Mouse (Mus musculus): ENCODE measurements around the gene Mrpl58. TPM values are rescaled to one million over a fixed set of nuclear protein-coding genes. Genes with fewer than 3 reads are reported as not detected.
"Not testable (repeated sequence)": the region's sequence is repeated elsewhere in the genome, so short reads cannot be mapped to it uniquely, and the experiment has no call there.

The Mrpl58 gene
- total RNA-seq, 2 experiments from 2014 or later, result 12.6 to 16.6 TPM

DNA sequence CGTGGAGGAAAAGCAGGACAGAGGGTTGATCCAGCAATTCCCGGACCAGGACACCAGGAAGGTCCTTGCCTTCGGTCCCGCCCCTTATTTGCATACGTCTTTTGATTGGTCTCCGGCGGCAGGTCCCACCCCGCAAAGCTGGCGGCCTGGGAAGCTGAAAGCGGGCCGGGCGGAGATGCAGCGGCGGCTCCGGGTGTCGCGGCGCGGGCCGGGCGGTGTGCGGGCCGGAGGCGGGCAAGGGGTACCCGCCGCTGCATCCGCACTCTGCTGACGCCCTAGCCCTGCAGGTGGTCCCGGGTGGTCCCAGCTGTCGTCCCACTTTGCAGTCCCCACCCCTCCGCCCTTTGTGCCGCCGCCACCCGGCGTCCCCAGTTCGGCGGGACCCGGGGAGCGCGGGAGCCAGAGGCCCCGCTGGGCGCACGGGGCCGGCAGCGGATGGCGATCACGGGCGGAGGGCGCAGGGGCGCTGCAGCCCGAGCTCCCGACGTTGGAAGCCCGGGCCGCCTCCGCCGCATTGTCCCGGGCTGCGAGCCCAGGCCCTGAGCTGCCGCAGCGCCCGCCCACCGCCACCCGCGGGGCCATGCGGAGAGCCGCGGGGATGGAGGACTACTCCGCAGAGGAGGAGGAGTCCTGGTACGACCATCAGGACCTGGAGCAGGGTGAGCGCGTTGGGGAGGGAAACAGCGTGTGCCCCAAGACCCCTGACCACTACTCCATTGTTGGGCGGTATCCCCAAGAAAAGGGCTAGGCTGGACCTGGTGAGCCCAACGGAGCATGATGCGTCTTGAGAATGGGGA is 21.6 kb upstream of the Mrpl58 start, which contains the start of gene Cdr2l:
TSS of gene Cdr2l (plus strand) at position 174 of the 797 bp plus-strand sequence.
- ATAC-seq (replicated peaks; ENCODE audit: low FRiP score, poor library complexity, severe bottlenecking), result no peak

- ATAC-seq (replicated peaks; ENCODE audit: low FRiP score, poor library complexity, severe bottlenecking), result no peak
Observed at GRCm38 (mm10) chr11:115382891-115383290, 20.7 kb upstream of the Mrpl58 start.

GRCm38 (mm10) chr11:115383701-115384474 is 19.7 kb upstream of the Mrpl58 start:
- no peak for ATAC-seq (replicated peaks; ENCODE audit: low FRiP score, poor library complexity, severe bottlenecking)

DNA sequence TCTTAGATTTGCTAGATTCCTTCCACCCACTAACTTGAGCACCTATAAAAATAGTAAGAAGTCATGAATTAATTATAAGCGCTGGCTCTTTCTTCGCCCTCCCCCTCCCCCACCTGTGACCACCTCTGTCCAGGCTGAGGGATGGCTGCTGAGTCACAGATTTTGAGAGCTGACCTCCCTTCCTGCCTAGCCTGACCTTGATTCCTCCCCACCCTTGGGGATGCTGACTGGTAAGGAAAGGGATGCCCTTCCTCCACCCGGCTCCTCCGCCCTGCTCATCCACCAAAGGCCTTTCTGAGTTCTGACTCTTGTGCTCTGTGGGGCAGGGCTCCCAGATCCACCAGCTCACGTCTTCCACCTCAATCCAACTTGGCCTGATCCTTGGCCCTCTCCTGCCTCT is 19.0 kb upstream of the Mrpl58 start:
- no peak for ATAC-seq (replicated peaks; ENCODE audit: low FRiP score, poor library complexity, severe bottlenecking)

DNA sequence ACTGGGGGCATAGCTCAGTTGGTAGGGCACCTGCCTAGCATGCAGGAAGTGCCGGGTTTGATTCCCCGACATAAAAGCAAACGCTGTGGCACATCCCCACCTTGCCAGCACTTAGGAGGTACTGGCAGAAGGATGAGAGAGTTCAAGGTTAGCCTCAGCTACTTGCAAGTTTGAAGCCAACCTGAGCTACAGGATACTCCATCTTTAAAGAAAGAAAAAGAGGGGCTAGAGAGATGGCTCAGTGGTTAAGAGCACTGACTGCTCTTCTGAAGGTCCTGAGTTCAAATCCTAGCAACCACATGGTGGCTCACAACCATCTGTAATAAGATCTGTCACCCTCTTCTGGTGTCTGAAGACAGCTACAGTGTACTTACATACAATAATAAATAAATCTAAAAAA is 16.7 kb upstream of the Mrpl58 start:
- not testable (repeated sequence) for ATAC-seq (replicated peaks; ENCODE audit: low FRiP score, poor library complexity, severe bottlenecking)

- ATAC-seq (replicated peaks; ENCODE audit: low FRiP score, poor library complexity, severe bottlenecking), result no peak
Observed at GRCm38 (mm10) chr11:115391358-115391757, 12.2 kb upstream of the Mrpl58 start.

- ATAC-seq (replicated peaks; ENCODE audit: low FRiP score, poor library complexity, severe bottlenecking), result no peak
Observed at GRCm38 (mm10) chr11:115393721-115394325, 9.7 kb upstream of the Mrpl58 start.

DNA sequence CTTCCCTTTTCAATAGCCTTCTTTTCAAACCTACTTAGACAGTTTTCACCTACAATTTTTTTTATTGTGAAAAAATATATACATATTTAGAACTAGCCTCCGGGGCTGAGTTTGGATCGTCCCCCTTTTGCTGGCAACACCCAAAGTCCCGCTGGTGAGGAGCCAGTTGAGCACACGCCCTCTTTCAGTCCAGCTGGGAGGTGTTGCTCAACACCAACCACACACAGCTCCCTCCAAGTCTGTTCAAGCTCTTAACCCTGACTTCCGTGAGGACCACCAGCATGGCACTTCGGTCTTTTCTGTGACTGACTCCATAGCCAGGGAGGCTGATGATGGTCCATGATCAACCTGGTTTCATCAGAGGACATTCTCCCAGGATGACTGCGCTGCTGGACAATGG is 5.5 kb upstream of the Mrpl58 start:
- no peak for ATAC-seq (replicated peaks; ENCODE audit: low FRiP score, poor library complexity, severe bottlenecking)

DNA sequence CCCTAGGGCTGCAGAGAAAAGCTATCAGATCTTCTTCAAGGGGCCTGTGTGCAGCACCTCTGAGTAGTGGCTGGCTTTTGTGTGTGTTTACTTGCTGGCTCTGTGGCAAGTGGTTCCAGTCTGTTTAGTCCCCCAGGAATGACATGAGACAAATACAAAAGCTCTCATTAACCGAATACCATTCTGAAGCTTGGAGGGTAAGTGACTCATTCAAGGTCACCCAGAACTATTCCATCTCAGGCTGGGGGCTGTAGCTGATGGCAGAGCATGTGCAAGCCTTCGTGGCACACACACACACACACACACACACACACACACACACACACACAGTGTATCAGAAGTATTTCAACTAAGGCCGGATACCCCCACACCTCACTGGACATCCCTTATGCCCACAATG is 3.4 kb upstream of the Mrpl58 start:
- ATAC-seq (replicated peaks; ENCODE audit: low FRiP score, poor library complexity, severe bottlenecking), result no peak

- ATAC-seq (replicated peaks; ENCODE audit: low FRiP score, poor library complexity, severe bottlenecking), result no peak
Observed at GRCm38 (mm10) chr11:115400630-115401391, 2.7 kb upstream of the Mrpl58 start.

GRCm38 (mm10) chr11:115405723-115406122 is 2.2 kb downstream of the Mrpl58 start:
- no peak for ATAC-seq (replicated peaks; ENCODE audit: low FRiP score, poor library complexity, severe bottlenecking)

DNA sequence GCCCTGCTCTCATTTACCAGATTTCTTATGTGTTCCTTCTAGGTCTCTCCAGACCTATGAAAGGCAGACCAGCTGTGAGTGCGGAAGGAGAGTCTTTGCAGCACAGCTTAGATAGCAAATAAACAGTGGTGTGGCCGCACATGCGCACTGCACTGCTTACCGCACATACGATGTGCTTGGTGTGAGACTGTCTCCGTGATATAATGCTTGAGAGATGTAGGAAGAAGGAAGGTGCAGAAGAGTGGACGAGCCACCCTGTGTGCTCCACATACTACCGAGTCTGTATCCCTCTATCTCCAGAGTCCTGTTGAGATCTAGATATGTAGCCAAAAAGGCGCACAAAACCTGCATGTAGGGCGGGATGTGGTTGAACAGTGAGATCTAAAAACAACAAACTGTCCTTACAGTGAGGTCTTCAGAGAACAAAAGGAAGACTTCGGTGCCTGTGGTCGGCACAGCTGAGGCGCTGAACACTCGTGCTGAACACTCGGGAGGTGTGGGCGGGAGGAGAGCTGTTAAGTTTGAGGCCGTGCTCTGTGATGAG is 3.4 kb downstream of the Mrpl58 start:
- no peak for ATAC-seq (replicated peaks; ENCODE audit: low FRiP score, poor library complexity, severe bottlenecking)

DNA sequence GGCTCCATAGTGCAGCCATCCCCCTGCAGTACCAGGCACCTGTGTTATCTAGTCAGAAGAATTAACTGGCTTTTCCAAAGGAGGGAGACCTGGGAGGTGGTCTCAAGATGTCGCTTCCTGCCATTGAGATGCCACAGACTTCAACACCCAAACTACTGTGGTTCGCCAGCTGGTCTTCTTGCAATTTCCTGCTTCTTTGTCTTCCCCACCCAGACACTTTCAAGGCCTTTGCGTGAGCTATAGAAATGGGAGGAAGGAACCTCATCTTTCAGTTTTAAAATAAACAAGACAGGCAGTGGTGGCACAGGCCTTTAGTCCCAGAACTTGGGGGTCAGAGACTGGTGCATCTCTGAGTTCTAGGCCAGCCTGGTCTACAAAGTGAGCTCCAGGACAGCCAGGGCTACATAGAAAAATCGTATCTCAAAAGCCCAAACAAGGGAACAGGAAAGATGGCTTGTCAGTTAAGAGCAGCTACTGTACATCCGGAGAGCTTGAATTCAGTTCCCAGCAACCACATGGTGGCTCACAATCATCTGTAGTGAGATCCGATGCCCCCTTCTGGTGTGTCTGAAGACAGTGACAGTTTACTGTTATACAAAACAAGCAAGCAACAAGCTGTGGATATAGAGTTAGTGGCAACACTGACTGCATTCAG is 4.8 kb downstream of the Mrpl58 start:
- no peak for ATAC-seq (replicated peaks; ENCODE audit: low FRiP score, poor library complexity, severe bottlenecking)

GRCm38 (mm10) chr11:115409556-115409955 is 6.0 kb downstream of the Mrpl58 start:
- ATAC-seq (replicated peaks; ENCODE audit: low FRiP score, poor library complexity, severe bottlenecking), result no peak

DNA sequence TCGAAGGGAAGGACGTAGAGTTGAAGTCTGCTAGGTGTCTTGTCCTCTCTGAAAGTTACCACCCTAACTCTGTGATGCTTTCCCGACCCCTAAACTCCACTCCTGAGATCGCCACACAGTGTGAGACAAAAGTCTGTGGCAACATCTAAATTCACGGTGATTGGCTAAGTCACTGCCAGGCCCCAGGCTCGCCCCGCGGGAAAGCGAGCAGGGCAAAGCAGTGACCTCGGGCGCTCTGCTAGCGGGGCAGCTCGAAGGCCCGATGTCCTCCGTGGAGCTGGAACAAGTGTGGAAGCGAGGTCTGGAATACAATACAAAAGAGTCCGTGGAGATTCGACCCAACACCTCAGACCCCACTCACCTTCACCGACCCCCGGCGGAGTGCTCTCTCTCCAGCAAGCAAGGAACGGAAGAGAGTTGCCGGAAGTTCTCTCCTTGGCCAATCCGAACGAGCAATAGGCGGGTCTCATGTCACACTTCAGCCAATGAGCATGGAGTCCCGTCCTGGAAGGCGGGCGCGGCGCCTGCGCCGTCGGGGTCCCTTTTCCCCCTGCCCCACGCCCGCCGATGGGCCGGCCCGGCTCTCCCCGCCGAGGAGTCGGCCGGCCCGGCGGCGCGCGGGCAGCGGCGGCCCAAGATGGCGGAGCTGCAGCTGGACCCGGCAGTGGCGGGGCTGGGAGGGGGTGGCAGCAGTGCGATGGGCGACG is 16.1 kb downstream of the Mrpl58 start, which contains the start of the genes Atp5h and Kctd2:
TSS of gene Atp5h (minus strand) at position 432 of the 707 bp plus-strand sequence.
TSS of gene Kctd2 (plus strand) at position 598 of the 707 bp plus-strand sequence.
- ATAC-seq (replicated peaks; ENCODE audit: low FRiP score, poor library complexity, severe bottlenecking), result peak; percentile 96

- ATAC-seq (replicated peaks; ENCODE audit: low FRiP score, poor library complexity, severe bottlenecking), result peak; percentile 60
Observed at GRCm38 (mm10) chr11:115420336-115421190, 17.0 kb downstream of the Mrpl58 start.

- ATAC-seq (replicated peaks; ENCODE audit: low FRiP score, poor library complexity, severe bottlenecking), result no peak
Observed at GRCm38 (mm10) chr11:115421328-115421727, 17.8 kb downstream of the Mrpl58 start.
